Mouse (Mus musculus) megakaryocyte, adult 5-6 weeks (primary cell): ENCODE measurements around the gene Tspan17. TPM values are rescaled to one million over a fixed set of nuclear protein-coding genes. Genes with fewer than 3 reads are reported as not detected.

Experiments
- ATAC-seq: 2 replicates; pipeline ENCODE4 v1.8.0; 2016; ENCODE audit warnings: mild to moderate bottlenecking, inconsistent platforms; ENCODE audit not compliant: poor library complexity, severe bottlenecking
- total RNA-seq, 2 experiments: library from RNA; stranded (forward) in 1 of 2; stranded (reverse) in 1 of 2; fragments of 153-499, 151-499 nt in 1 of 2; fragments of 221-1000, 200-1000 nt in 1 of 2; gene quantifications; 2 replicates each; pipeline versions ENCODE4 v1.2.3 to v1.2.4; 2015 to 2017

The Tspan17 gene
- total RNA-seq, 2 experiments from 2014 or later = 6.7 to 10.1 TPM

DNA sequence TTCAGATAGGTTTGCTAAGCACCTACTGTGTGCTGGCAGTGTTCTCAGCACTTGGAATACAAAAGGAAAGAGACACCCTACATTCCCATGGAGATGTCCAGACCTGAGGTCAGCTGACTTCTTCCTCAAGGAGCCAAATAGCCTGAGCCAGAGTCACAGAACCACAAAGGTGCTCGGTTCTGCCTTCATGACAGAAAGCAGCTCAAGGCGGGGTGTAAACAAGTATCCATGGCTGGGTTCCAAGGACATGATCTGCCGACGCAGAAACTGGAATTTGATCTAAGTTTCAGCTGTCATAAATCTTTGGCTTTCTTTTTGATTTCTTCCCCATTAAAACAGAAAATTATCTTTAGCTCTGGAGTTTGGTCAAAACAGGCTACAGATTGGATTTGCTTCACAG, 11.0 kb downstream of the Tspan17 start:
- no peak for ATAC-seq

DNA sequence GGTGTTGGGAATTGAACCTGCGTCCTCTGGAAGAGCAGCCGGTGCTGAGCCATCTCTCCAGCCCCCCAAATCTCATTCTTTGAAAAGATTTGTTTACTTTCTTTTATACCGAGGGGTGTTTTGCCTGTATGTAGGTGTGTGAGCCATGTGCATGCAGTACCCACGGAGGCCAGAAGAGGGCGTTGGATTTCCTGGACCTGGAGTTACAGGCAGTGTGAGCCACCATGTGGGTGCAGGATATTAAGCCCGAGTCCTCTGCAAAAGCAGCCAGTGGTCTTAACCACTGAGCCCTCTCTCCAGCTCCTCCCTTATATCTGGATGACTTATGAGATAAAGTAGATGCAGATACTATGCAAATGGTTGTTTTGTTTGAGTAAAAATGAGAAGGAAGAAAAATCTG, 13.8 kb downstream of the Tspan17 start:
- no peak for ATAC-seq

- no peak for ATAC-seq
Measured at GRCm38 (mm10) chr13:54805134-54805838, 16.1 kb downstream of the Tspan17 start.

DNA sequence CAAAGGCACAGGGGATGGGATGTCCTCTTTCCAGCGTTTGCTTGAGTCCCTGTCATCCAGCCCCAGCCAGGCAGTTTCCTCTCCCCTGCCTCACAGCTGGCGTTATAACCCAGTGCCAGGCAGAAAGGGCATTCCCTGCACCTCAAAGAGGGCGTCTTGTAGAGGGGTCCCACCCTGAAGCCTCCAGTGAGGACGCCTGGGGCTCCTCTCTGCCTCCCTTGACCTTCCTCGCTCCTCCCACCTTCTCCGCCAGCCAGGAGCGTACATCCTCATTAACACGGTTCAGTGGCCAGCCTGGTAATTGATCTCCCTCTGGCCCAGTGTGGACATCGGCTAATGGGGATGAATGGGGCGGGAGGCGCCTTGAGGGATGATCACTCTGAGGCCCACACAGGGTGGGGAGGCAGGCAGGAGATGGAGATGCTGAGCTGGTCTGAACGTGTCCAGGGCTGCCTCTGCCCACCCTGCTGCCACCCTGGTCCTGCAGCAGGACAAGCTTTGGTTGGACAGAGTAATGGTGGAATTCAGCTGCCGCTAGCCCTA, 17.3 kb downstream of the Tspan17 start:
- no peak for ATAC-seq

DNA sequence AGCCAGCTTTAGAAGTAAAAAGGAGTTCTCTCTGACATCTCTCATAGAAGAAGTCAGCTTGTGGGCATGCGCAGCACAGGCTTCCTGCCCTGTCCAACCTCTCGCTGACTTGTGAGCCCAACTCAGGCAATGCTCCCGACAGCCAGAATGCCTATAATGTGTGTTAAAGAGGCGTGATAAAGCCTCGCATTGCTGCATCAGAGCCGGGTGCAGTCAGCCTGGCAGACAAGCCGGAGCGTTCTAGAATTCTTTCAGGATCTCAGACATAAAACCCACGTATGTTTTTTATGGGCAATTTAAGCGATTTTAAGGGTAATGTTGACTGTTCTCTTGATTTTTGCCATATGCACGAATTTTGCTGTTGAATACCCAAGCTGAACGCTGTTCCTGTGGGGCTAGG, 18.9 kb downstream of the Tspan17 start:
- ATAC-seq = no peak

- no peak for ATAC-seq
Measured at GRCm38 (mm10) chr13:54811476-54811875, 22.3 kb downstream of the Tspan17 start.

DNA sequence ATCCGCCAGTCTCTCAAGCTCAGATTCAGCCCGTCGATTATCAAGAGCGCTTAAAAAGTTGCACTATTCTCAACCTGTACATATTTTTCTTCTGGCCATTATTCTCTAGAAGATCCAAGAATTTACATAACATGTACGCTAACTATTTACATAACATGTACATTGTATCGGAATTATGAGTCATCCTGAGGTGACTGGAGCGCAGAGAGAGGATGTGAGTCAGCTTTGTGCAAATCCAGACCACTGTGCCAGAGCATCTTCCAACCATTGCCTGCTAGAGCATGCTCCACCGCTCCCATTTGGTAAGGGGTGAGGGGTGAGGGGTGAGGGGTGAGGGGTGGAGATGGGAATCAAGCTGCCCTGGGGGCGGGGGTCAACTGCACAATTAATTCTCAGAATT, 24.2 kb downstream of the Tspan17 start:
- no peak for ATAC-seq

GRCm38 (mm10) chr13:54818399-54819254, 29.4 kb downstream of the Tspan17 start:
- no peak for ATAC-seq

GRCm38 (mm10) chr13:54821106-54821505, 31.9 kb downstream of the Tspan17 start:
- ATAC-seq = no peak

DNA sequence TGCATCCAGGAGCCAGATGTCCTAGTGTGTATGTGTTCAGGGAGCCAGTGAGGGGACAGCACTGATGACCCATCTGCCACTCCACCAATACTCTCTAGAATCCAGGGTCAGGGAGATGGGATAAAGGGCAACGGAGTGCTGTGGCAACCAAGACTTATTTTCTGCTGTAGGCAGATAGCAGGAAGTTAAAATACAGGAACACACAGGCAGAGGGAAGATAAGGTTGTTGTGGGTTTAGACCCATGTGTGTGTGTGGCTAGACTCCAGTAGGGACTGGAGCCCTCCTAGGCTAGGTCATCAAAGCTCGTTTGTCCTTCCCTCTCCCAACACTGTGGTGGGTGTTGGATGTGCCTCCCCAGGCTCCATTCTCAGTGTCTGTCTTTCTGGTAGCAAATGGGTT, 32.8 kb downstream of the Tspan17 start:
- ATAC-seq = no peak

DNA sequence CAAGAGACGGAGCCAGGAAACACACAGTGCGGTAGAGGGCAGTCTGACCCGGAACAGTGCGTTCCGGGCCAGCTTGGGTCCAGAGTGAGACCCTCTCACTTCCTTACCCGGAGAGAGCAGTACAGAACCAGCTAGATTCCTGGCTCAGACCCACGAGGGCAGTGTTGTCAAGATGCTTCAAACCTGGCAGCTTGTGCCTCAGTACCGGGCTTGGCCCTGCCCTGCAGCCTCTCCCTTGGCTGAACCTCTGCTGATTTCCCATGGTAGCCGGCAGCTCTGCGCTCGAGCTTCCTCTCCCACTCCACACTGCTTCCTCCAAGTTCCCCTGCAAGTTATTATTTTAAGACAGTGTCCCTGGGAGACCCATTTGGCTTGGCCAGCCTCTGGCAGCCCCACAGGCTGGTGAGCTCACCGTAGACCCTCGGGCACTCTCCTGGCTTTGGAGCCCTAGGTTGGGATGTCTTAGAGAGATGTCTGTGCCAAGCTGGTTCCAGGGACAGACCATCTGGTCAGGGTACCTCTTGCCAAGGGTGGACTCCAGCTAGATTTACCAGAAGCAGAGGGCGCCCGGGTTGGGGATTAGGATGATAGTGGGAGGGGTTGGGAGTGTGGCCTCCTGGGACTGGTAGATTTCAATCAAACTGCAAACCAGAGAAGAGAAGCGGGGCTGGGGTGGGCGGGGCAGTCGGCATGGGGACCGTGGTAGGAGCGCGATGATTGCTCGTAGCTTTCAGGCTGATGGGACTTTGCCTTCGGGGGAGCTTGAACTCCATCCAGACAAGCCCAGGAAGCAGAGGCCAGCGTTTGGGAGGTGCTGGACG, 35.1 kb downstream of the Tspan17 start:
- ATAC-seq = no peak

DNA sequence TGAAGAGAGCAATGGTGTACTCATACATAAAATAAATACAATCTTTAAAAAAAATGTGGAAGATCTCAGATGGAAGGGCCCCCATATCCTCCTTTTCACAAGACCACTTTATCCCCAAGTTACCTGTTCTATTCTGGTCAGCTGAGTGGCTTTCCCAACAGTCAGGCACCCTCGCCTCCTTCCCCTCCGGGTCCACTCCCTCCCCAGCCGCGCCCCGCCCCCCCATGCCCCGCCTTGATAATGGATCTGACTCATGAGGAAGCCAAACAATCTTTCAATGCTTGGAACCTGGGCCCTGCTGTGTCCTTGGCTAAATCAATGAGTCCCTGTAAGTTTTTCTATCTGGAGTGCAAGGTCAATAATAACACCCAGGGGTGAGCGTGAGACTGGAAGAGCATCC, 38.8 kb downstream of the Tspan17 start:
- no peak for ATAC-seq

DNA sequence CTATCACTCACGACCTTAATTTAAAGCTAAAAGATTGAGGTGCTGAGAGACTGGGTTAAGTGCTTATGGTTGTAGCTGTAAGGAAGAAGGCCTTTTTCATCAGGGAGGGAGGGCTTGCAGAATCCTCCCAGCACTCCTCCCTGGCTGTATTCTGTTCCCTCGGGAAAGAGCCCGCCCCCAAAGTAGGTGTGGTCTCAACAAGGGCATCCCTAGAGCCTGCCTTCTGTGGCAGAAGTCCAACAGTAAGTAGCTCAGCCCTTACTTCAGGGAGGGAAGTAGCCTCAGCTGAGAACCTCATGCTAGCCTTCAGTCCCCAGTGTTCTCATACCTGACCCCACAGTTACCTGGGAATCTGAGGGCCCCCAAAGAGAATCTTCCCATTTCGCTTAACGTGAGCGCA, 39.3 kb downstream of the Tspan17 start:
- ATAC-seq = no peak

DNA sequence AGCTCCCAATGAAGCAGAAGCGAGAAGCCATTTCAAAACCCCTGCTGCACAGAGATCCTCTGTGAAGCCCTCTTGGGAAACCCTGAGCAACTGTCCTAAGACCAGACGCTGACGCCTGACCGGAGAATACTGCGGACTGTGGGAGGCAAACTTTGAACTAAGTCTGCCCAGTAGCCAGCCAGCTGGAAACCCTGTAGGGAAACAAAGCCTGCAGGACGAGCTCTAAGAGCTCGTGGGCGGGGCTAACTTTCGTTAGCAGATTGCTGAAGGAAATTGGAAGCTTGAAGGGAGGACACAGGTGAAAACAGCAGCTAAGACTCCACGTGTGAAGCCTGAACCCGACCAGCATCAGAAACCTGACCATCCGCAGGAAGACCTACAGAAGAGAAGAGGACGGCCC, 40.3 kb downstream of the Tspan17 start:
- ATAC-seq = no peak

DNA sequence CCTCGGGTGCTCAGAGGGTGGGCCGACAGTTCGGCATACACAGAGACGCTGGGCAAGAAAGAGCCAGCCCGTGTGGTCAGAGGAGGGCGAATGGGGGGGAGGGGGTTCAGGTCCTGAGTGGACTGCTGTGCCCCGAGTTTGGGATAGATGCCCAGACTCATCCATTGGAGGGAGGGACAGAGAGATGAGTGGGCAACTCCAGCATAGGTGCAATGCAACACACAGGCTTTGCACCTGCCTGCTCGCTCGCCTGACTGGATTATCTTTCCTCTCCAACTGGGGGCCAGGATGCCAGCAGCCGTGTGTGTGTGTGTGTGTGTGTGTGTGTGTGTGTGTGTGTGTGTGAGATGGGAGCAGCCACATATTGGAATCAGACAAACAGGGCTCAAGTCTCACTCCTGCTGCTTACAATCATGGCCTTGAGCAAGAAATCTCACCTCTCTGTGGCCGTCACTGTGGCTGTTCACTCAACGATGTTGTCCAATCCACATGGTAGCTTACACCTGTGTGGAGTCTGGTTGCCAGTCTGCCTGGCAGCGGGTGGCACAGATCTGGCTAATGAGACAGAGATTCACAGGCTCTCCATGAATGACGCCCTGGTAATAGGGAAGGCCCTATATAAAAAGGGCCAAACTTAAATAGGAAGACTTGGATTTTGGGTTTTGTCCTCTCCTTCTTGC, 47.3 kb downstream of the Tspan17 start:
- no peak for ATAC-seq

DNA sequence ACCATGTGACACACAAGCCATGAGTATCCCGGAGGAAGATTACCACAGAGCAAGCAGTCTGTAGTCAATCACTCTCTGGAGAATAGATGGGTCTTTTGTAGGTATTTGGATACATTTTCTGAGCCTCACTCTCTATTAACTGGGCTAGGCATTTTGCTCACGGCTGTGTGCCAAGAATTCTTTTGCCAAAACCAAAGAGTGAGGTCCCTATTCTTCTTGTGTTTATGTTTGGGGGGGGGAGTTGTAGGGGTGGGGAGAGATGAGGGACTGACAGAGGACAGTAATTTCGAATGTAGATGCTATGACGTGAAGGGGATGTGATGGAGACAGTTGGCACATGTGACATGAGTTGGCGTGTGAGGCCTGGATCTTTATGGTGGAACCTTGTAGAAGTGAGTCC, 47.9 kb downstream of the Tspan17 start:
- no peak for ATAC-seq

GRCm38 (mm10) chr13:54837471-54837889, 48.3 kb downstream of the Tspan17 start:
- no peak for ATAC-seq

GRCm38 (mm10) chr13:54838540-54838939, 49.4 kb downstream of the Tspan17 start:
- peak; percentile 72 for ATAC-seq

- no peak for ATAC-seq
Measured at GRCm38 (mm10) chr13:54839211-54839610, 50.0 kb downstream of the Tspan17 start.

DNA sequence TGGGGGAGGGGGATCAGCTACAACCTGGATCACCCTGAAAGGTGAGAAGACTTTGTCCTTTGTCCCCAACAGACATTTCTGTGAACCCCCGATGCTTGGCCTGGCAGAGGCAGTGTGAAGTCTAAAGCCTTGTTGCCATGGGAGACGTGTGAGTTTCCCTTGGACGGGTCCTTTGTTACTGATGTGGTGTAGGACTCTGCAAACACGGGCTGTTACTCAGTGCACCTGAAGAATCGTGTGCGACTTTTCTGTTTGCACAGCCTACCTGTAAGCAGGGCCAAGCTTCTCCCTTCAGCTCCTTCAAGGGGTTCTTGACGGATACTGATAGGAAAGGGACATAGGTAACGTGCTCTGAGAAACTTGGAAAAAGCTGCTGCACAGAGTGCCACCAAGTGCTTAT, 55.4 kb downstream of the Tspan17 start:
- no peak for ATAC-seq
